Mouse (Mus musculus): ENCODE data around the gene BC051142. TPM values are rescaled to one million over a fixed set of nuclear protein-coding genes. Genes with fewer than 3 reads are reported as not detected.

The BC051142 gene
- polyA plus RNA-seq, 1 experiment, result not detected

DNA sequence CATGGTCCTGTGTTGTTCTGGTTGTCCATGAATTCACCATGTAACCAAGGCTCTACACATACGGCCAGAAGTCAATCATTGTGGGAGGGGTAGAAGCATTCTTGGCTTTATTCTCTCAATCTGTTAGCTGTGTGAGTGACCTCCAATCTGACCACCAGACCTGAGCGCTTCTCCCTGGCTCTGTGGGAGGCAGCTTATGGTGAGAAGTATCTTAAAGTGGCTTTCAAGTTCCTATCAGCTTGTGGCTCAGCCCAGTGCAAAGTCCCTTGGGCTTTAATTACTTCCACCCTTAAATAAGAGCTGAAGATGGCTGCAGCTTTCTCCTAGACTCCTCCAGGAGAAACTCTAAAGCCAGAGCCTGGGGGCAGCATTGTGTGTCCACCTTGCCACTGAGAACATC lies 21.8 kb upstream of the BC051142 start, which contains the start of gene Btnl1:
TSS of gene Btnl1 (plus strand) at position 286 of the 400 bp plus-strand sequence.
- Histone ChIP-seq H3K36me3 (ENCODE audit: control insufficient read depth) (no peaks in the 10 kb centered on the region), H3K27me3 (ENCODE audit: control insufficient read depth) (peaks cover 2% of the 10 kb centered on the region; the same call in 1 of the 2 replicates), H3K9me3 (ENCODE audit: control insufficient read depth, low read length) (peaks cover 2% of the 10 kb centered on the region; the same call in 1 of the 2 replicates), H3K4me1 (ENCODE audit: control insufficient read depth) (no peaks in the 10 kb centered on the region), H3K4me3 (replicated peaks) (no peak within 1 kb of the TSS)
- TF ChIP-seq GATA1 (IDR thresholded peaks at IDR 0.05; ENCODE audit: low read length), result no peak
- TF ChIP-seq TAL1 (IDR thresholded peaks at IDR 0.05; ENCODE audit: low read length), result no peak

DNA sequence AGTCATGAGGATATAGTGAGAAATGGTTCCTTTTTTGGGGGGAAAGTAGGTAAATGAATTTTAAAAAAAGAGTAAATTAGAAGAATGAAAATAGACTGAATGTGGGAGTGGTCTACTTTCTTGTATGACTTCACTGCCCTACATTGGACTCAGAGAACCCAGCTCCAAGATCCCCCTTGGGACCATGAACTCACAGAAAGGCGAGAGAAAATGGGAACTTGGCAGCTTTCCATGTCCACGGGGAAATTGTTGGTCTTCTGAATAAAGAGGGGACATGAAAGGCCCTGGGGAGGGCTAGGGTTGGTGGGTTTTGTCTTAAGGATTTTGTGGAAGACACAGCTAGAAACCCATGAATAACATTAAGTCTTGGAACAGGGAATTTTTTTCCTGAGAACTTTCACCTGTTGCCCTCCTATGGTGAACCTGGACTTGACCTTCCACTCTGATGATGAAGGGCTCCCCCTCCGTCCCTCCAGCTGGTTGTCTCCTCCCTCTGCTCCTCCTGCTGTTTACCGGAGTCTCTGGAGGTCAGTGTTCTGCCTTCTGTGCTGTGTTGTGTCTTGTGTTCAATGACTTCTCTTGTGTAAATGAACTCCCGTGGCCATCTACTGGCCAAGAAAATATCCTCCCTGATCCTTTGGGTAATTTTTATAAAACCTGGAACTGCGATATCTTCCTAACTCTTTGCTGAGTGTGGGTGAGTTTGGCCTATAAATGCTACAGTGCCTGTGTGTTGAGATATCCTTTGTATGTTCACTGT lies 21.0 kb upstream of the BC051142 start:
- Histone ChIP-seq H3K9me3 (ENCODE audit: control insufficient read depth, low read length) (peaks cover 2% of the 10 kb centered on the region; the same call in 1 of the 2 replicates), H3K4me1 (ENCODE audit: control insufficient read depth) (no peaks in the 10 kb centered on the region), H3K4me3 (replicated peaks) (no peak overlapping the region), H3K27me3 (ENCODE audit: control insufficient read depth) (peaks cover 2% of the 10 kb centered on the region; the same call in 1 of the 2 replicates), H3K36me3 (ENCODE audit: control insufficient read depth) (no peaks in the 10 kb centered on the region)
- TF ChIP-seq TAL1 (IDR thresholded peaks at IDR 0.05; ENCODE audit: low read length) (no peak), GATA1 (IDR thresholded peaks at IDR 0.05; ENCODE audit: low read length) (no peak)

DNA sequence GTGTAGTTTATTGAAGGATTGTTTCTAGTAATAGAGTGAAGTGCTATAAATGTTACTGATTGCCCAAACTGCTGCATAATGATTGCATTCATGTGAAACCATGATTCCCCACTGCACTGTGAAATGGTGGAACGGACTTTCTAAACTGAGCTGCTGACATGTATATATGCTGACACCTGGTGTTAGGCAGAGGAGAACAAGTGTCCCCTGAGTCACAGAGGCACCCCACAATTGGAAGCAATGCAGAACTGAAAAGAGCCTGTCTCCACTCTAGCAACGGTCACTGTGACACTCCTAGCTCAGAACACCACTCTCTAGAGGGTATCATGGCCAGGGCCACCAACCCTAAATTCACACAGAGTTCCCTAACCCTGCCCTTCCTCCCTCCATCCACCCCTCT lies 19.9 kb upstream of the BC051142 start:
- TF ChIP-seq TAL1 (IDR thresholded peaks at IDR 0.05; ENCODE audit: low read length) (no peak), GATA1 (IDR thresholded peaks at IDR 0.05; ENCODE audit: low read length) (no peak)
- no peaks in the 10 kb centered on the region for H3K4me1 ChIP-seq (ENCODE audit: control insufficient read depth)
- H3K36me3 ChIP-seq (ENCODE audit: control insufficient read depth), result no peaks in the 10 kb centered on the region
- H3K4me3 ChIP-seq (replicated peaks), result no peak overlapping the region
- peaks cover 2% of the 10 kb centered on the region; the same call in 1 of the 2 replicates for H3K9me3 ChIP-seq (ENCODE audit: control insufficient read depth, low read length)
- no peaks in the 10 kb centered on the region for H3K27me3 ChIP-seq (ENCODE audit: control insufficient read depth)

DNA sequence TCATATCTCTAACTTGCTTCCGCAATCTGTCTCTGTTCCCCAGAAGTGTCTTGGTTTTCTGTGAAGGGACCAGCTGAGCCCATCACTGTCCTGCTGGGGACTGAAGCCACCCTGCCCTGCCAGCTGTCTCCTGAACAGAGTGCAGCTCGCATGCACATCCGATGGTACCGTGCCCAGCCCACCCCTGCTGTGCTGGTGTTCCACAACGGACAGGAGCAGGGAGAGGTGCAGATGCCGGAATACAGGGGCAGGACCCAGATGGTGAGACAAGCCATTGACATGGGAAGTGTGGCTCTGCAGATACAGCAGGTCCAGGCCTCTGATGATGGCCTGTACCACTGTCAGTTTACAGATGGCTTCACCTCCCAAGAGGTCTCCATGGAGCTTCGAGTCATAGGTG lies 19.2 kb upstream of the BC051142 start:
- Histone ChIP-seq H3K9me3 (ENCODE audit: control insufficient read depth, low read length) (peaks cover 2% of the 10 kb centered on the region; the same call in 1 of the 2 replicates), H3K4me1 (ENCODE audit: control insufficient read depth) (no peaks in the 10 kb centered on the region), H3K4me3 (replicated peaks) (no peak overlapping the region), H3K27me3 (ENCODE audit: control insufficient read depth) (no peaks in the 10 kb centered on the region), H3K36me3 (ENCODE audit: control insufficient read depth) (no peaks in the 10 kb centered on the region)
- no peak for TF ChIP-seq TAL1 (IDR thresholded peaks at IDR 0.05; ENCODE audit: low read length)
- no peak for TF ChIP-seq GATA1 (IDR thresholded peaks at IDR 0.05; ENCODE audit: low read length)

DNA sequence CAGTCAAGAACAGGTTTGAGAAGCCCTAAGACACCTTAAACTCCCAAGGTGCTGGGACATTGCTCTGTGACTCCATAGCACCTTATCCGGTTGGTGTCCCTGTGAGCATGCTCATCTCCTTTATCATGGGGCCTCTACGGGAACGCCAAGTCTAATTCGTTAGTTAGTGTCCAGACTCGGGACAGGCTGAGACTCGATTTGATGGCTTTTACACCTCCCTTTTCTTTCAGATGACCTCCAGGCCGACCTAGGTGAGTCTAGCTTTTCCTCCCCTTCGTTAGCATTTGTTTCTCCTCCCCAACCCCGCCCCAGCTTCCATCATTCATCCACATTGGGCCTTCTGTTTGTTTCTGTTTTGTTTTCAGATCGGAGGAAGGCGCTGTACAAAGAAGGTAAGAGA lies 16.7 kb upstream of the BC051142 start:
- H3K36me3 ChIP-seq (ENCODE audit: control insufficient read depth), result no peaks in the 10 kb centered on the region
- TF ChIP-seq TAL1 (IDR thresholded peaks at IDR 0.05; ENCODE audit: low read length) (no peak), GATA1 (IDR thresholded peaks at IDR 0.05; ENCODE audit: low read length) (no peak)
- H3K27me3 ChIP-seq (ENCODE audit: control insufficient read depth), result no peaks in the 10 kb centered on the region
- no peak overlapping the region for H3K4me3 ChIP-seq (replicated peaks)
- peaks cover 2% of the 10 kb centered on the region; the same call in 1 of the 2 replicates for H3K9me3 ChIP-seq (ENCODE audit: control insufficient read depth, low read length)
- no peaks in the 10 kb centered on the region for H3K4me1 ChIP-seq (ENCODE audit: control insufficient read depth)

DNA sequence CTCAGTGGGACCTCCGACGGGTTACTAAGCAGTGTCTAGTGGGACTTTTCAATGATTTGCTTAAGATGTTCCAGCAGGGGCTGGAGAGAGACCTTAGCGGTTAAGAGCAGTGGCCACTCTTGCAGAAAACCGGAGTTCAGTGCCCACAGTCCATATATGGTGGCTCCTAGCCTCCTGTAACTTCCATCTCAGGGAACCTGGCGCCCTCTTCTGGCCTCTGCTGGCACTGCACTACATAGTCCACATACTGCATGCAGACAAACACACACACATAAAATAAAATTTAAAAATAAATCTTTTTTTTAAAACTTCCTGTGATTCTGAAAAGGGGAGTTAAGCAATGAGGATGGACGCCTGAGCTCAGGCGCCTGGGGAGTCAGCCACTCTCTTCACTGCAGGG lies 15.4 kb upstream of the BC051142 start:
- Histone ChIP-seq H3K36me3 (ENCODE audit: control insufficient read depth) (no peaks in the 10 kb centered on the region), H3K4me3 (replicated peaks) (no peak overlapping the region), H3K27me3 (ENCODE audit: control insufficient read depth) (no peaks in the 10 kb centered on the region), H3K4me1 (ENCODE audit: control insufficient read depth) (no peaks in the 10 kb centered on the region), H3K9me3 (ENCODE audit: control insufficient read depth, low read length) (peaks cover 2% of the 10 kb centered on the region; the same call in 1 of the 2 replicates)
- no peak for TF ChIP-seq TAL1 (IDR thresholded peaks at IDR 0.05; ENCODE audit: low read length)
- no peak for TF ChIP-seq GATA1 (IDR thresholded peaks at IDR 0.05; ENCODE audit: low read length)

DNA sequence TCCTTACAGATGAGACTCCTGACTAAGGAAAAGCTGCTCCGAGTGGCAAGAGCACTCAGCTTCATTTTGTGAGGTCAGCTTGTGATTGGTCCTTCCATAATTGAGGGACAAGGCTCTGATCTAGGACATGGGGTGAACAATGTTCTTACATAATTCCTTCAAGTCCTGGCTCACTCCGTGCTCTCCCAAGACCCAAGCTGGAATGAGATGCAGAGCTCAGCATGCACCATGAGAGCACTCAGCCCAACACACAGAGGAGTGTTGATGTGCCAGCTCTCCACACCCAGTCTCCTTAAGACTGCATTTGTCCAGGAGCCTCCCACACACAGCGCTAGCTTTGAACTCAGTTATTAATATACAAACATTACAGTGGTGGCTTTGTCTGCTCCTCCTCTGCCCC lies 13.9 kb upstream of the BC051142 start:
- no peak overlapping the region for H3K4me3 ChIP-seq (replicated peaks)
- H3K27me3 ChIP-seq (ENCODE audit: control insufficient read depth), result no peaks in the 10 kb centered on the region
- peaks cover 2% of the 10 kb centered on the region; the same call in 1 of the 2 replicates for H3K9me3 ChIP-seq (ENCODE audit: control insufficient read depth, low read length)
- H3K36me3 ChIP-seq (ENCODE audit: control insufficient read depth), result no peaks in the 10 kb centered on the region
- H3K4me1 ChIP-seq (ENCODE audit: control insufficient read depth), result no peaks in the 10 kb centered on the region
- TF ChIP-seq TAL1 (IDR thresholded peaks at IDR 0.05; ENCODE audit: low read length), result no peak
- TF ChIP-seq GATA1 (IDR thresholded peaks at IDR 0.05; ENCODE audit: low read length), result no peak

DNA sequence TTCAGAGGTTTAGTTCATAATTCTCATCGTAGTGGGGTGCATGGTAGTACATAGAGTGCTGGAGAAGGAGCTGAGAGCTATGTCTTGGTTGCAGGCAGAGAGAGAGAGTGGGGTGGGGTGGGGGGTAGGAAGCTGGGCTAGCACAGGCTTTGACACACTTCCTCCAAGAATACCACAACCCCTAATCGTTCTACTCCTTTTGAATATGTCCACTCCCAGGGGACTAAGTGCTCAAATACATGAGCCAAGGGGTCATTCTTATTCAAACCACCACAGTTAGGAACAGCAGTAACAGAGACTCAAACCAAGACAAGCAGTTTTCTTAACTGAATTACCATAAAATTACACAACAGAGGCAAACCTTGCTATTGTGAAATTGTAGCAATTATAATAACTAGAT lies 12.0 kb upstream of the BC051142 start:
- no peak overlapping the region for H3K4me3 ChIP-seq (replicated peaks)

DNA sequence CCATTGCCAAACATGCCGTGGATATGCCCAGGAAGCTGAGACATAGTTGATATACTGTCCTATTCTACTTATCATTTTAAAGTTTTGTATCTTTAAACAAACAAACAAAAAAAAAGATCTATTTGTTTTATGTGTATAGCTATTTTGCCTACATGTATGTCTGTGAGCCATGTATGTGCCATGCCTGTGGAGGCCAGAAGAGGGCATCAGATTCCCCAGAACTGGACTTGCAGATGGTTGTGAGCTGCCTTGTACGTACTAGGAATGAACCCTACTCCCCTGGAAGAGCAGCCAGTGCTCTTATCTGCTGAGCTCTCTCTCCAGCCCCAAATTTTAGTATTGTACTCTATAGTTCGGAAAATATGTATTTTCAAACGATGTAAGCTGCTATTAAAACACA lies 10.1 kb upstream of the BC051142 start:
- no peak for TF ChIP-seq TAL1 (IDR thresholded peaks at IDR 0.05; ENCODE audit: low read length)
- TF ChIP-seq GATA1 (IDR thresholded peaks at IDR 0.05; ENCODE audit: low read length), result no peak
- no peak overlapping the region for H3K4me3 ChIP-seq (replicated peaks)
- no peaks in the 10 kb centered on the region; the same call in 1 of the 2 replicates for H3K9me3 ChIP-seq (ENCODE audit: control insufficient read depth, low read length)
- peaks cover 18% of the 10 kb centered on the region for H3K27me3 ChIP-seq (ENCODE audit: control insufficient read depth)
- H3K4me1 ChIP-seq (ENCODE audit: control insufficient read depth), result no peaks in the 10 kb centered on the region
- no peaks in the 10 kb centered on the region for H3K36me3 ChIP-seq (ENCODE audit: control insufficient read depth)

More for the DNA sequence above, 12.0 kb upstream of the BC051142 start:
- no peak for TF ChIP-seq TAL1 (IDR thresholded peaks at IDR 0.05; ENCODE audit: low read length)
- TF ChIP-seq GATA1 (IDR thresholded peaks at IDR 0.05; ENCODE audit: low read length), result no peak
- H3K27me3 ChIP-seq (ENCODE audit: control insufficient read depth), result peaks cover 7% of the 10 kb centered on the region
- no peaks in the 10 kb centered on the region for H3K36me3 ChIP-seq (ENCODE audit: control insufficient read depth)
- H3K9me3 ChIP-seq (ENCODE audit: control insufficient read depth, low read length), result no peaks in the 10 kb centered on the region; the same call in 1 of the 2 replicates
- H3K4me1 ChIP-seq (ENCODE audit: control insufficient read depth), result no peaks in the 10 kb centered on the region

All from erythroblast, embryonic 14.5 days (primary cell).